Mouse (Mus musculus) limb, embryonic 13.5 days (tissue): ENCODE data around the gene Rab4a. TPM values are rescaled to one million over a fixed set of nuclear protein-coding genes. Genes with fewer than 3 reads are reported as not detected.
"Not testable (repeated sequence)": the region's sequence is repeated elsewhere in the genome, so short reads cannot be mapped to it uniquely, and the experiment has no call there.

Experiments used
- ATAC-seq: fragments of 200-750 bp; cut with Nextera tagmentation; 2 replicates; pipeline ENCODE4 v1.8.0; 2017; ENCODE audit warnings: low read depth, moderate number of reproducible peaks, moderate TSS enrichment; ENCODE audit not compliant: low FRiP score
- H3K27ac ChIP-seq: fragments of 300-500 bp; sonication (generic); 2 replicates; pipeline ENCODE4 v1.5.1; 2015; ENCODE audit warnings: inconsistent platforms, mild to moderate bottlenecking, moderate library complexity
- H3K27me3 ChIP-seq: fragments of 300-500 bp; sonication (generic); 2 replicates; pipeline ENCODE4 v1.6.1; 2015; ENCODE audit warnings: mild to moderate bottlenecking, inconsistent platforms
- H3K36me3 ChIP-seq: fragments of 300-500 bp; sonication (generic); 2 replicates; pipeline ENCODE4 v1.6.1; 2015; ENCODE audit warnings: inconsistent platforms, mild to moderate bottlenecking, moderate library complexity
- H3K4me1 ChIP-seq: fragments of 300-500 bp; sonication (generic); 2 replicates; pipeline ENCODE4 v1.6.1; 2015; ENCODE audit warnings: inconsistent platforms
- H3K4me2 ChIP-seq: fragments of 300-500 bp; sonication (generic); replicated peaks from 2 replicates; pipeline ENCODE4 v1.6.1; 2015; ENCODE audit warnings: inconsistent platforms, mild to moderate bottlenecking, moderate library complexity
- H3K4me3 ChIP-seq: fragments of 300-500 bp; sonication (generic); 2 replicates; pipeline ENCODE4 v1.5.1; 2015; ENCODE audit warnings: moderate library complexity, mild to moderate bottlenecking, inconsistent platforms
- H3K9ac ChIP-seq: fragments of 300-500 bp; sonication (generic); 2 replicates; pipeline ENCODE4 v1.6.1; 2015; ENCODE audit warnings: mild to moderate bottlenecking, inconsistent platforms
- H3K9me3 ChIP-seq: fragments of 300-500 bp; sonication (generic); 2 replicates; pipeline ENCODE4 v1.6.1; 2016; ENCODE audit warnings: inconsistent platforms
- WGBS: fragments of 180-500 bp; shearing (Covaris S2); methylation state at CpG from one replicate; pipeline ENCODE4 v1.1.7; 2015; 5-methylcytosine and 5-hydroxymethylcytosine counted together
- polyA plus RNA-seq: library from polyadenylated mRNA; unstranded; fragments of >200 nt; fragmentation: Nextera tagmentation; extraction: Ambion mirVana; gene quantifications from 2 replicates; pipeline ENCODE4 v1.2.1, GENCODE M21; 2015

Rab4a gene
- polyA plus RNA-seq, 1 experiment from 2014 or later, result 47.5 TPM

DNA sequence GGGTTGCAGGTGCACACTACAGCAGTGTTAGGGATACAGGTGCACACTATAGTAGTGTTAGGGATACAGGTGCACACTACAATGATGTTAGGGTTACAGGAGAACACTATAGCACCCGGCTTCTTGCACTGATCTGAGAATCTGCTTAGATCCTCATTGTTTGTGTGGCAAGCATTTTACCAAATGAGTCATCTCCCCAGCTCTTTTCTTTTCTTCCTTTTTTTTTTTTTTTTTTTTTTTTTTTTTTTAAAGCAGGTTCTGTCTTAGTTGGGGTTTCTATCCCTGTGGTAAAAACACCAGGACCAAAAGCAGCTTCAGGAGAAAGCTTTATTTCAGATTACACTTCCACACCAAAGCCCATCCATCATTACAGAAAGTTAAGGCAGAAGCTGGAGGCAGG lies 2.1 kb upstream of the Rab4a start:
- H3K36me3 ChIP-seq, result no peaks in the 10 kb centered on the region
- ATAC-seq, result no peak
- H3K4me3 ChIP-seq, result no peak overlapping the region
- H3K9me3 ChIP-seq, result no peaks in the 10 kb centered on the region; the same call in 1 of the 2 replicates
- no peak overlapping the region for H3K9ac ChIP-seq
- 78% methylated on average over 1 of the region's 1 CpGs for WGBS
- H3K27me3 ChIP-seq, result no peaks in the 10 kb centered on the region
- H3K27ac ChIP-seq, result no peak overlapping the region
- H3K4me2 ChIP-seq, result no peak overlapping the region
- H3K4me1 ChIP-seq, result peaks cover 29% of the 10 kb centered on the region

DNA sequence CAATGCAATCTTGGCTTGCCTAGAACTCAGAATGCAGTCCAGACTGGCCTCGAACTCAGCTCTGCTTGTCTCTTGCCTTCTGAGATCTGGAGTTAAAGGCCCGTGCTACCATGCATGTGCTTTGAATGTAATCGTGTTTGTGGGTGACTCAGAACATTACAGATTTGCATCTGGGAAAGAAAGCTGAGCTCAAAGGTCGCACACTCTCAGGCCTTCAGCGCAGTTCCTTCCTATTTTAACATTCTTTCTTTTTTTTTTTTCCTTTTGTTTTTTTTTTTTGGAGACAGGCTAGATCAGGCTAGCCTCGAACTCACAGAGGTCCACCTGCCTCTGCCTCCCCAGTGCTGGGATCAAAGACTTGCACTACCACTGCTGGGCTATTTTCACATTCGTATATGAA lies 1.2 kb upstream of the Rab4a start:
- Histone ChIP-seq H3K9ac (no peak overlapping the region), H3K27me3 (no peaks in the 10 kb centered on the region), H3K36me3 (no peaks in the 10 kb centered on the region), H3K4me3 (no peak overlapping the region), H3K4me1 (peaks cover 29% of the 10 kb centered on the region), H3K9me3 (no peaks in the 10 kb centered on the region; the same call in 1 of the 2 replicates), H3K27ac (no peak overlapping the region), H3K4me2 (no peak overlapping the region)
- 82% methylated on average over 7 of the region's 7 CpGs for WGBS
- ATAC-seq, result no peak

DNA sequence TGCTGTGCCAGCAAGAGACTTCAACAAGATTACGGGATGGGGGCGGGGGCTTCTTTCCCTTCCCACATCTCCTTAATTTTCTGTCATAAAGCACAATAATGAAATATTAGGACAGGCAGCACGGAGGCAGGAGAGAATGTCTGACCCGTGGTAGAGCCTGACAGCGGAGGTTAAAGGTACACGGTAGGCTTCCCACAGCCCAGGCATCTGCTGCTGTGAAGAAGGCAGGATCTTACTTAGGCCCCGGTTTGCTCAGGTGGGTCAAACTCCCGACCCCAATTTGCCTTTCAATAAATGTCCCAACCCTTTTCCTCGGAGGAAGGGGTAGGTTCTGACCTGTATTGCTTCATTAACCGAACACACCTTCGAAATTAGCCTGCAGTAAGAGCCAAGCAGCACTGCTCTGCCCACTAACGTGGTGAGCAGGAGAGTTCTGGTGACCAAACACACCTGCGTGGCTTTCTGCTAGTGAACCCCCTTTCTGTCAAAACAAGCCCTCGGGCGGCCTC lies 522 bp upstream of the Rab4a start:
- Histone ChIP-seq H3K27me3 (no peaks in the 10 kb centered on the region), H3K9me3 (no peaks in the 10 kb centered on the region; the same call in 1 of the 2 replicates), H3K36me3 (no peaks in the 10 kb centered on the region), H3K4me2 (peak overlapping the region; percentile 91), H3K4me3 (peak overlapping the region; percentile 87), H3K4me1 (peaks cover 24% of the 10 kb centered on the region), H3K27ac (peak overlapping the region; percentile 73; the same call in 1 of the 2 replicates), H3K9ac (peak overlapping the region; percentile 90)
- WGBS, result 12% methylated on average over 15 of the region's 15 CpGs
- ATAC-seq, result peak; percentile 20; the same call in 1 of the 2 replicates

DNA sequence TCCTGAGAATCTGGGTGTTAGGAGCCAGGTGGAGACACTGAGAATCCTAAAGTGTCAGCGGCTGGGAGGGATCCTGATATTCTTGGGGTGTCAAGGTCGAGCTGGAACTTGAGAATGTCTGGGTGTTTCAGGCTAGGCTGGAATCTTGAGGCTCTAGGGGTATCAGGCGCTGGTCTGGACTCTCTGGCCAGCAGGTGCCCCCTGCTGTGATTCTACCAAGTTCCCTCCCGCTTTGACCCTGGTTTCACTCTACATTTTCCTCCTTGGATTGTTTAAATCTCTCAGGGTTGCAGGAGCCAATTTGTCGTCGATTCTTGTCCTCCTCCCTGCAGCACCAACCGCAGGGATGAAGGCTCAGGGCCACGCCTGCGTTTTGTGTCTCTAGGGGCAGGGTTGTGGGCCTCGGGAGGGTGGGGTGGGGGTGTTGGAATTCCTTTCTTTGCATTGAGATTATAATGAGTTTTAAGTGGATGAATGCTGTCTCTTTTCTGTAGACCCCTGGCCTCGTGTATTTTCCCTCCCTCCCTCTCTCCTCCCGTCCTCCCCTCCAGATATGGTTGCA lies 670 bp downstream of the Rab4a start:
- ATAC-seq, result no peak
- H3K4me3 ChIP-seq, result peak overlapping the region; percentile 87
- peak overlapping the region; percentile 91 for H3K4me2 ChIP-seq
- peak overlapping the region; percentile 70; the same call in 1 of the 2 replicates for H3K27ac ChIP-seq
- H3K36me3 ChIP-seq, result no peaks in the 10 kb centered on the region
- H3K9ac ChIP-seq, result peak overlapping the region; percentile 90
- 2% methylated on average over 12 of the region's 12 CpGs for whole genome bisulfite sequencing
- H3K9me3 ChIP-seq, result no peaks in the 10 kb centered on the region
- no peaks in the 10 kb centered on the region for H3K27me3 ChIP-seq
- H3K4me1 ChIP-seq, result peaks cover 26% of the 10 kb centered on the region

DNA sequence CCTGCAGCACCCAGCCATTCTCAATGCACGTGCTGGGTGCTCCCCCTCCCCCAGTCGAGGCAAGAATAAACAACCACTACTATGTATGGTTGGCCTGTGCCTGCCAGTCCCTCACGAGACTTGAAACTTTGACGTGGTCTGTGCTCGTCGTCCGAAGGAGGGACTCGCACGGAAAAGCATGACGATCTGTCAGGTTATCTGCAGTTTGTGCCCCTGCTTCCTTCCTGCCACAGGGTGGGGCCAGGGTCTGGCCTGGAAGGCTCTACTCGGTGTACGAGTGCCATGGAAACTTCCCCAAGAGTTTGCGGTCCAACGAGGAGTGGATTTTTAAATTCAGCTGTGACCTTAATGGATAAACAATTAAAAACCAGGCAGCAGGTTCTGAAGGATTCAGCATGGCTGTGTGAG lies 1.2 kb downstream of the Rab4a start:
- WGBS, result 14% methylated on average over 14 of the region's 14 CpGs
- no peak for ATAC-seq
- Histone ChIP-seq H3K9ac (peak overlapping the region; percentile 90), H3K4me1 (peaks cover 27% of the 10 kb centered on the region), H3K4me2 (peak overlapping the region; percentile 91), H3K4me3 (peak overlapping the region; percentile 87), H3K36me3 (no peaks in the 10 kb centered on the region), H3K27me3 (no peaks in the 10 kb centered on the region), H3K27ac (no peak overlapping the region), H3K9me3 (no peaks in the 10 kb centered on the region)

DNA sequence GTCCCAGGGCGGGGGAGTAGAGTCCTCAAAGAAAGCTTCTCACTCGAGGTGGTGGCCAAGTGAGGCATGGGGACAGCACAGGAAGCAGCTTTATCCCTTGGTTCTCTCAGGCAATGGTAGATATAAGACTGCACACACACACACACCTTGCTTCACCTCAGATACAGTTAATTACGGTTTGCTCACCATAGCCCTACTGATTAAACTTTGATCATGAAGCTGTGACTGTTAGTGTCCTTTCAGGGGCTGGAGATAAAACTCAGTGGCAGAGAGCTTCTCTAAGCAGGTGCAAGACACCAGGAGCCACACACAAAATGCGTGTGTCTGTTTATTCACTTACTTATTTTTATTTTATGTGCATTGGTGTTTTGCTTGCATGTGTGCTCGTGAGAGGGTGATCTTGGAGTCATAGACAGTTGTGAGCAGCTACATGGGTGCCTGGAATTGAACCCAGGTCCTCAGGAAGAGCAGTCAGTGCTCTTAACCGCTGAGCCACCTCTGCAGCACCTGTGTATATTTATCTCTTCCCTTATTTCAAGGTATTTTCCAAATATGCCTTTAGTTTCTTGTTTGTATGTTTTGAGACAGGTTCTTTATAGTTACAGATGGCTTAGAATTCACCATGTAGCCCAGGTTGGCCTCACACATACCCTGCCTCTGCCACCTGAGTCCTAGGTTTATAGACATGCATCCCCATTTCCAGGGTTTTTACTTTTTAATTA lies 2.2 kb downstream of the Rab4a start:
- no peak overlapping the region for H3K27ac ChIP-seq
- H3K9ac ChIP-seq, result peak overlapping the region; percentile 90; the same call in 1 of the 2 replicates
- H3K36me3 ChIP-seq, result no peaks in the 10 kb centered on the region
- no peak for ATAC-seq
- 75% methylated on average over 6 of the region's 6 CpGs for WGBS
- H3K4me1 ChIP-seq, result peaks cover 27% of the 10 kb centered on the region
- H3K4me2 ChIP-seq, result peak overlapping the region; percentile 91; the same call in 1 of the 2 replicates
- no peaks in the 10 kb centered on the region for H3K27me3 ChIP-seq
- no peaks in the 10 kb centered on the region for H3K9me3 ChIP-seq
- no peak overlapping the region for H3K4me3 ChIP-seq

DNA sequence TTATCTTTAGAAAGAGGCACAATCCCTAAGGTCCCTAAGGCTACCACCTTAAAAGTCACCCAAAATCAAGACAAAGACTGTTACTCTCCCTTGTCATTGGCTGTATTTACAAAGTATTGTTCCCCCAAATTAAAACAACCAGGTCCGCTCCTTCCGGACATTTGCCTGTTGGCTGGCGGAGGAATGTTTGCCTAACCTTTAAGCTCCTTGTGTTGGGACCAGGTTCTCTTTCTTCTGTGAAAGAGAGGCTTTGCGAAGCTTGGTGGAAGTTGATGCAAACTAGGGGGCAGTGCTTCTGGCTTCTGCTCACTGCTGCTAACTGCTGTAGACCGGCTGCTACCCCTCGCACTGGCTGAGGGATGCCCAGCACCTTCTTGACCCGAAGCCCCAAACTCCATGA lies 2.9 kb downstream of the Rab4a start:
- no peaks in the 10 kb centered on the region for H3K36me3 ChIP-seq
- ATAC-seq, result no peak
- H3K27me3 ChIP-seq, result no peaks in the 10 kb centered on the region
- no peak overlapping the region for H3K27ac ChIP-seq
- no peak overlapping the region for H3K4me3 ChIP-seq
- 82% methylated on average over 7 of the region's 7 CpGs for WGBS
- H3K4me2 ChIP-seq, result no peak overlapping the region
- peaks cover 34% of the 10 kb centered on the region for H3K4me1 ChIP-seq
- no peaks in the 10 kb centered on the region for H3K9me3 ChIP-seq
- no peak overlapping the region for H3K9ac ChIP-seq

DNA sequence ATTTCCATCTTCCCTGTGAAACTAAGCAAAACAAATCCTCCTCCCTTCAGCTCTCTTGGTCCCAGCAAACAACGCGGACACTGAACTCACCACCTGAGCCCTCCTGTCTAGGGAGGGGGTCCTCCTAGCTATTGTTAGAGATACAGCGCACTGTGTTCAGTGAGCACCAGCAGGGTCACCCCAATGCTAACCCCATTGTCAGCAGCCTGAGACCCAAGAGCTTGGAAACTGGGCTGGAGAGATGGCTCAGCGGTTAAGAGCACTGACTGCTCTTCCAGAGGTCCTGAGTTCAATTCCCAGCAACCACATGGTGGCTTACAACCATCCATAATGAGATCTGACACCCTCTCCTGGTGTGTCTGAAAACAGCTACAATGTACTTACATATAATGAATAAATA lies 3.6 kb downstream of the Rab4a start:
- not testable (repeated sequence) for H3K27me3 ChIP-seq

DNA sequence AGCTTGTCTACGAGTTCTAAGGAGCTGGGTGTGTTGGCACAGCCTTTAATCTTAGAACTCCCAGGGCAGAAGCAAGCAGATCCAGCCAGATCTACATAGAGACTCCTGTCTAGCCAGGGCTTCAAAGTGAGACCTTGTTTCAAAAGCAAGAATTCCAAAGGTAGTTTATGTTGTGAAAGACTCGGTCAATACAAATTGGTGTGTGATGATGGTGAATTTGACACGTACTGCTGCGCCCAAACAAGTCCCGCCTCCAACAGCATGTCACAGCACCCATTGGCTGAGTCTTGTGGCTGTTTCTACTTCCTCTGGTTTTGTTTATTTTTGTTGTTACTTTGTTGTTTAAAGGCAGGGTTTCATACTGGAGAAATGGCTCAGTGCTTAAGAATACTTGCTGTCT lies 6.4 kb downstream of the Rab4a start:
- H3K27me3 ChIP-seq, result no peaks in the 10 kb centered on the region
- 83% methylated on average over 5 of the region's 5 CpGs for WGBS
- H3K9me3 ChIP-seq, result no peaks in the 10 kb centered on the region
- peaks cover 22% of the 10 kb centered on the region for H3K4me1 ChIP-seq
- H3K36me3 ChIP-seq, result peaks cover 19% of the 10 kb centered on the region; the same call in 1 of the 2 replicates
- no peak overlapping the region for H3K27ac ChIP-seq
- no peak overlapping the region for H3K4me2 ChIP-seq
- no peak for ATAC-seq
- H3K9ac ChIP-seq, result no peak overlapping the region
- H3K4me3 ChIP-seq, result no peak overlapping the region

More for the DNA sequence above, 3.6 kb downstream of the Rab4a start:
- WGBS, result 94% methylated on average over 4 of the region's 4 CpGs
- not testable (repeated sequence) for H3K9ac ChIP-seq, H3K4me3 ChIP-seq, H3K27ac ChIP-seq, H3K36me3 ChIP-seq, ATAC-seq, H3K9me3 ChIP-seq, H3K4me2 ChIP-seq
- peaks cover 37% of the 10 kb centered on the region for H3K4me1 ChIP-seq

DNA sequence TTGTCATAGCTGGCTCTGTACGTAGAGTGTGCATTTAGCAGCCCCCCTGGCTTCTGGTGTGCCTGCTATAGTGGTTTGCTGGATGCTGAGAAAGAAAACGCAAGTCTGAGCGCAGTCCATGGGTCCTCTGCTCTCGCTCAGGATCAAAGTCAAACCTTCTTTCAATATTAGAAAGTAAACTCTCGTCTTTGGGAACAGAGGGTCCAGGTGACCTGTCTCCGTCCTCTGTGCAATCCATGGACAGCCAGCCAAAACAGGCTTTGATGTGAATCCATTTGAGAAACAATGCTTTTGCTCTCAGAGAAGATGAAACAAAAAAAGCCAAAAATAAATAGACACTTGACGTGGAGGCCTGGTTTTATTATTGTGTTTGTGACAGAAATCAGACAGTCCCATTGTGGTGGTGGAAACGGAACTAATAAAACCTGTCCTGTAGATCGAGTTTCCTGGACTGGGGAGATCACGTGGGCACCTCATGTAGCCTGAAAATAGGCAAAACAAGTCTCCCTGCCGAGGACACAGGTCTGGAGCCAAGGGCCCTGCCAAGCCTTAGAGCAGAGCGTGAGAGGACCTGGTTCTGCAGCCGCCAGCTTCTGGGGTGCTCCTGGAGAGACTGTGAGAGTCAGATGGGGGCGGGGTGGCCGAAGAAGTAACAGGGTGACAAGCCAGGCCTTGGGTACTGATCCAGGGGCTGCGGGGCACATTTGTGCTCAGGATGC lies 7.5 kb downstream of the Rab4a start:
- 51% methylated on average over 16 of the region's 16 CpGs for WGBS

DNA sequence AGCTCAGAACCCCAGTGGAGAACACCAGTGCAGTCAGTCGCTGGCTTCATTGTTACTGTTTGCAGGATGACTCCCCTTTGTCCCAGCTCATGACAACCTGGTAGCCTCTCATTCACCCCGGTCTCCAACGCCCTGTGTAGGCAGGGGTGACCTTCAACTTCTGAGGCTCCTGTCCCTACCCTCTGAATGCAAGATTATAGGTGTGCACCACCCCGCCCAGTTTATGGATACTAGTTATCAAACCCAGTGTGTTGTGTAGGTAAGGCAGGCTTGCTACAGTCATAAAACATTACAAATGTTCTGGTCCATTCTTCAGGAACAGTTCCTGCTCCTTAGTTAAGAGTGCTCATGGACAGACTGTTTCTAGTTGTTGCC lies 8.1 kb downstream of the Rab4a start:
- H3K36me3 ChIP-seq, result peaks cover 24% of the 10 kb centered on the region
- WGBS, result 81% methylated on average over 4 of the region's 4 CpGs
- 0 out of 2 replicates have a peak overlapping the region, but pooled peaks have one; percentile 14 for H3K4me2 ChIP-seq
- H3K9ac ChIP-seq, result peak overlapping the region; percentile 48
- no peak overlapping the region for H3K27ac ChIP-seq
- ATAC-seq, result no peak
- H3K9me3 ChIP-seq, result no peaks in the 10 kb centered on the region
- H3K27me3 ChIP-seq, result no peaks in the 10 kb centered on the region
- no peak overlapping the region for H3K4me3 ChIP-seq
- peaks cover 13% of the 10 kb centered on the region for H3K4me1 ChIP-seq

More for the DNA sequence above, 7.5 kb downstream of the Rab4a start:
- Histone ChIP-seq H3K27ac (peak overlapping the region; percentile 48; the same call in 1 of the 2 replicates), H3K4me1 (peaks cover 13% of the 10 kb centered on the region), H3K36me3 (peaks cover 24% of the 10 kb centered on the region), H3K4me3 (no peak overlapping the region), H3K9me3 (no peaks in the 10 kb centered on the region), H3K9ac (peak overlapping the region; percentile 48), H3K4me2 (0 out of 2 replicates have a peak overlapping the region, but pooled peaks have one; percentile 14), H3K27me3 (no peaks in the 10 kb centered on the region)
- ATAC-seq, result no peak

DNA sequence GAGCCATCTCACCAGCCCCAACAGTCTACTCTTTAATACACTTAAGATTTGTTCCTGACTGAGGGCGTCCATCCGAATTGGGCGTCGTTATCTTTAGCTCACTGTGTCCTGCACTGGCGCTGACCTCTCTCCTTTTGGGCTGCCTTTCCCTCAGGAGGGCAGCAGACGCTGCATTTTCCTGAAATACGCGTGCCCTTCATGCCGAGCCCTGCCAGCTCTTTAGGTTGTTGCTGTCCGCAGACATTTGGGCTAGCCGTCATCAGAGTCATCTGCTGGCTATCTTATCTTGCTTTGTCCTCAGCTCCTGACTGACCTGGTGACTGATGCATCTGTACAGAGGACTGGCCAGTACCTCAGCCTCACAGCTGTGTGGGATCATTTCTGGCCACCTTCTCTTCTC lies 9.5 kb downstream of the Rab4a start:
- H3K4me1 ChIP-seq, result peaks cover 13% of the 10 kb centered on the region
- H3K4me3 ChIP-seq, result no peak overlapping the region
- WGBS, result 84% methylated on average over 11 of the region's 11 CpGs
- H3K27ac ChIP-seq, result no peak overlapping the region
- H3K9me3 ChIP-seq, result no peaks in the 10 kb centered on the region
- H3K27me3 ChIP-seq, result no peaks in the 10 kb centered on the region
- no peak for ATAC-seq
- no peak overlapping the region for H3K9ac ChIP-seq
- H3K36me3 ChIP-seq, result peaks cover 24% of the 10 kb centered on the region
- H3K4me2 ChIP-seq, result no peak overlapping the region
